Mouse (Mus musculus) inflammation-experienced regulatory T-cells, adult 6 months (primary cell): ENCODE data around the gene Sh3bp2. TPM values are rescaled to one million over a fixed set of nuclear protein-coding genes. Genes with fewer than 3 reads are reported as not detected.
"Not testable (repeated sequence)": the region's sequence is repeated elsewhere in the genome, so short reads cannot be mapped to it uniquely, and the experiment has no call there.

ENCODE experiments used
- ATAC-seq: one replicate; pipeline ENCODE4 v1.8.0; 2017
- polyA plus RNA-seq, 3 experiments: library from polyadenylated mRNA; unstranded; fragments of 100-300 nt; shearing (Covaris generic); gene quantifications; one replicate each; pipeline ENCODE4 v1.2.1; 2017

Gene Sh3bp2
- polyA plus RNA-seq, 3 experiments from 2014 or later = 4.0 to 15.0 (median 10.2) TPM

DNA sequence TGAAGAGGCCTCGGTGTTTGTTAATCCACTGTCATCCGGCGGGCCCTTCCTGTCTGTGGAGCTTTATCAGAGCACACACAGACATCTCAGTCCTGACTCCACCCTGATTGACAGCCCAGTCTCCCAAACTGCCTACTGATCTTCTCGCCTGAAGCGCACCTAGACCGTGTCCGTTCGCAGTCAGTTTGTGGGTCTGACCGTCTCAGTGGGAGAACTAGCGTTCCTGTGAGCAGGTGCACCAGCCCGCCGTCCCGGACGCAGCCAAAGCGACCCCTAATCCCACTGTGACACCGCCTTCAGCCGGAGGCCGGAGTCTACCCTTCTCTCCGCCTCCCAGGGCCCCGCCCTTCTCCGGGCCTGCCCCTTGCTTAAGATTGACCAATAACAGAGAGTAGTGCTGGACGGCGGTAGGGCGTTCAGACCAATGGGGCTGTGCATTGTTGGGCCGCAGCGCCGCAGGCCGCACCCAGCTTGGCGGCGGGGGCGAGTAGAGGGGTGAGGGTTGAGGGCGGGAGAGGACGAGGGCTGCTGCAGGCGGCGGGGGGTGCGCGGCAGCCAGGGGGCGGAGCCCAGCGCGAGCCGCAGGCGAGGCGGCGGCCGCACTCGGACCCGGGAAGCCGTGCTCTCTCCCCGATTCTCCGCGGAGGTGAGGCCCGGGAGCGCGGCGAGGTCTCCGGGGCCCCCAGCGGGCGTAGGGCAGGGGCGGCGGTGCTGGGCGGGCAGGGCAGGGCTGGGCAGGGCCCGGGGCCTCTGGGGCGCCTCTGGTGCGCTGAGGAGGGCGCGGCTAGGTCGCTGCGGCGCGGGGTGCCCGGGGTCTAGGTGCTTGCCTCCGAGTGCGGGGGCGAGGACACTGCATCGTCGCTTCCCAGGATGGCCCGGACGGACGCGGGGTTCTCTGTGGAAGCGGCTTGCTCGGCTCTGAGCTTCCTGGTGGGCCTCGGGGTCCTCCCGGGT lies 47.9 kb downstream of the Sh3bp2 start, which contains the start of gene Add1:
Add1 (plus strand) TSS at position 397 of the 954 bp plus-strand sequence.
- ATAC-seq = peak; percentile 92

DNA sequence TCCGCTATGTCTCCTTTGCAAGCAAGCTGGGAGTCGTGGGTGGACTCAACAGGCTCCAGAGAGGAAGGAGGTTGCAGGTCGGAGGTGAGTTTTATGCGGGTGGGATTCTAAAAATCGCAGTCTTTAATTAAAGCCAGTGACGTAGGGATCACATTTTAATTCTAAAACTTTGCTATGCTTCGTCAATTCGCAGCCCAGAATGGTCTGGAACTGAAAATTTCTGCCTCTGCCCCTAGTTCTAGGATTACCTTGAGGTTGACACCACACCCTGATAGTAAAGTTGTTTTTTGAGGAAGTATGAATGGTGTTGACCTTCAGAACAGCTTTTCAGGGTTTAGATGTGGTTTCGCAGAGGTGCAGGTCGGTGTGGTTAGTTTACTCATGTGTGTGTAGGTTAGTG lies 49.1 kb downstream of the Sh3bp2 start:
- no peak for ATAC-seq

DNA sequence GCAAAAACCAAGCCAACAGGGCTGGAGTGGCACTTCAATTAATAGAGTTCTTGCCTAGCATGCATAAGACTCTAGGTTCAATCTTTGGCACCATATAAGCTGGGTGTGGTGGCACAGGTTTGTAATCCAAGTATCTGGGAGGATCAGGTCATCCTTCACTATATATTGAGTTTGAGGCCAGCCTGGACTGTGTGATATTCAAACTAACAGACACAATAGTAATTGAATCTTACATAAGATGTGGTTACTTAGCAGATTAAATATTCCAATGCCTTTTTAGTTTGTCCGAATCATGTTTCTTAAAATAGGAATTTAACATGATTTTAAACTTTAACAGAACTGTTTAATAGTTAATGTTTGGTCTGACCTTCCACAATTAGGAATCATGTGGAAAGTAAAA lies 50.6 kb downstream of the Sh3bp2 start:
- ATAC-seq = no peak

DNA sequence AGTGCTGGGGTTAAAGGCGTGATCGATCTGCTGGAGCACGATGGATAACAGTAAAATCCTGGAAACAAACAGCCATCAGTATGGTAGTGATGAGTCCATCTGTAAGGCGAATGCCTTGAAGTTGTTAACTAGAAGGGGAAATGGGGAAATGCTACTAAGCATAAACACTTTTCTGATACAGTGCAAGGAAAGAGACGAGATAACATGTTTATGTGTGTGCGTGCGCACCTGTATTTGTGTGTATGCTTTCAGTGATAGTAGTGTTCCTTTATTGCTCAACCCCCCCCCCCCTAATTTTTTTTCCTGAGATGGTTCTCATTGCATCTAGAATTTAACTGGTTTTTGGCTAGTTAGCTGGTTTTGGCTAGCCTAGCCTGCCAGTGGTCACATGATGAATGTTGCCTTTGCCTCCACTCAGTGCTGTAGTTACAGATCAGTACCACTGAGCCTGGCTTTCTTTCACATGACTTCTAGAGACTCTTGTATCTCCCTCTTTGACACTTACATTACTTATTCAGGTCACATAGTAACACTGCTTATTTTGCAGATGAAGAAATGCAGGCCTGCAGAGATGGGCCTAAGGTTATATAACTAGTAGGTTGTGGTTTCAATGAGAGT lies 52.5 kb downstream of the Sh3bp2 start:
- no peak for ATAC-seq

DNA sequence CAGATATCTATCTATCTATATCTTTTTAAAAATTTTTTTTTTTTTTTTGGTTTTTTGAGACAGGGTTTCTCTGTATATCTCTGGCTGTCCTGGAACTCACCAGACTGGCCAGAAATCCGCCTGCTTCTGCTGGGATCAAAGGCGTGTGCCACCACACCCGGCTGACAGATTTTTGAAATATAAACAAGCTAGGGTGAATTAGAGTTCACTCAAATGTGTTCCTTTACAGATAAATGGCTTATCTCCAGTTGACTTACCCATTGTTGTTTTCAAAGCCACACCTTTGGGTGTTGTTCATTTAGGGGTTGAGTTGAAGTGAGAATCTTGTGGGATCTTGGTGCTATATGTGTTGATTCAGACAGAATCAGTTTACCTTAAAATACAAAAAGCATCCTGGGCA lies 53.7 kb downstream of the Sh3bp2 start:
- no peak for ATAC-seq

DNA sequence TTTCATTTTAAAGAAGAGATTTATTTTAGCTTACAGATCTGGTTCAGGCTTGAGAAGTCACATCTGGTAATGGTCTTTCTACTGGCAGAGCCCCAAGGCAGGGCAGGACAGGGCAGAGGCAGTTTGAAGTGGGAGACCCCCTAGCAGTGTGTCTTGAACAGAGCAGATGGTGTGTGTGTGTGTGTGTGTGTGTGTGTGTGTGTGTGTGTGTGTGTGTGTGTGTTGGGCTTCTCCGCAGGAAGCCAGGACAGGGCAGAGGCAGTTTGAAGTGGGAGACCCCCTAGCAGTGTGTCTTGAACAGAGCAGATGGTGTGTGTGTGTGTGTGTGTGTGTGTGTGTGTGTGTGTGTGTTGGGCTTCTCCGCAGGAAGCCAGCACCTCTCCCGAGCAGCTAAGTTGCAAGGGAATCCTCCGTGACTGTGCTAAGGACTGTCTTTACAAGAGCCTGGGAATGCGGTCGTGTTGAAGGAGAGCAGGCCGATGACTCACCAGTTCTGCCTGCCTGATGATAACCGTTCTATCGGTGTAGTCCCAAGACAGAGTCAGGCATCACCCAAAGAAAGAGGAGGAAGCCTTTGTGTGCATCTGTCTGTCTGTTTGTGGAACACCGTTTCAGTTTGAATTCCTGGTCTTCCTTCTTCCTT lies 56.2 kb downstream of the Sh3bp2 start:
- ATAC-seq = not testable (repeated sequence)

DNA sequence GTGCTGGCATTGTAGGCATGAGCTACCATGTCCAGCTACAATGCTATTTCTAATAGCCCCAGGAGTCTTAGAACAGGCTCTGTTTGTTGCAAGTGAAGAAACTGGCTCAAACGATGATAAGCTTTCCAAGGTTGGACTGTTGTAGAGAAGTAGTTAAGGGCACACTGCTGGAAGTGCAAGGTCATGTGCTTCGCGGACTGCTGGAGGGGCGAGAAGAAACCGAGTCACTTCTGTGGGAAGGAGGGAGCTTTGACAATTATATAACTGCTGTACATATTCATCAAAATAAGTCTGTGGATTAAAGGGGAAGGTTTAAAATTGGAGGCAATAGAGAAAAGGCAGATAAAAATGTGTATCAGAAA lies 56.7 kb downstream of the Sh3bp2 start:
- ATAC-seq = no peak

DNA sequence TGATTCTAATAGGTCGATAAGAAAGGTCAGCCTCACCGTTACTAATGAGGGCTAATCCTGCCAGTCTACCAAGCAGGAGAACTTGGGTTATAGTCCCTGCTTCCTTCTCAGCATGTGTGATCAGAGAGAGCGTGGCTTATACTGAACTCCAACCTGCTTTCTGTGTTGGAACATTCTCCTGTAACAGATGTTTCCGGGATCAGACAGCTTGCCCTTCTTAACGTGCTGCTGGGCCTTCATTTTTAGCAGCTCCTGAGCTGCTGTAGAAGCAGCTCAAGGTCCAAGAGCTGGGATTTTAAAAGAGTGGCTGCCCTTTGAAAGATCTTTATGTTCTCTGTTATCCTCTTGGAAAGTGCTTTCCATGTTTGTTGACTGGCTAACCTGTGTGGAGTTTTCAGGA lies 59.6 kb downstream of the Sh3bp2 start:
- no peak for ATAC-seq

DNA sequence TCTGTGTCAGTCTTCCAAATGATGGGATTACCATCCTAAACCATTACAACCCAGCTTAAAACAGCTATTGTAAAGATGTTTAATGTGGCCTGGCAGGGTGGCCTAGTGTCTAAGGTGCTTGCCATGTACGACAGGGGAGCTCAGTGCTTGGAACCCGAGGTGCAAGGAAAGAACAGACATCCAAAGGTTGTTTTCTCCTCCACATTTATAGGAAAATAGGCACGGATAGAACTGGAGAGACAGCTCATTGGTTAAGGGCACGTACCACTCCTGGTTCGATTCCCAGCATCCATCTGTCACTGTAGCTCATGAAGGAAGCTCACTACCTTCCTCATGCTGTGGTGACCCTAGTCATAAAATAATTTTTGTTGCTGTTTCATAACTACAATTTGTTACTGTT lies 62.2 kb downstream of the Sh3bp2 start:
- ATAC-seq = no peak

DNA sequence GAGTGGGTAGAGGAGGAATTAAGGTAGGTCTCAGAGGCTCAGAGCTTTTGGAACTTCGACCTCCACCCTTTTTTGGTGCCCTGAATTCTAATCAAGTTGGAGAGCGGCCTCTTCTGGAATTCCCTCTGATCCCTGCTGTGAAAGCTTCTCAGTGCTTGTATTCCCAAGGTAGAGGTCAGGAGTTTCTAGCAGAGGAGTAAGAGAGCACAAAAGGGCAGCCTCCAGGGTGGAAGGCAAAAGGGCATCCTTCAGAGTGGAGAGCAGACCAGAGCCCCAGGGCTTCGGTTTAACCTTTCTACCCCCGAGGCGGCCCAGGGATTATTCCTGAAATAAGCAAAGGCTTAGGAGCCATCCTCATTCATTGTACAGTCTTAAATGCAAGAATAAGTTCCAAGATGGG lies 64.4 kb downstream of the Sh3bp2 start:
- no peak for ATAC-seq

DNA sequence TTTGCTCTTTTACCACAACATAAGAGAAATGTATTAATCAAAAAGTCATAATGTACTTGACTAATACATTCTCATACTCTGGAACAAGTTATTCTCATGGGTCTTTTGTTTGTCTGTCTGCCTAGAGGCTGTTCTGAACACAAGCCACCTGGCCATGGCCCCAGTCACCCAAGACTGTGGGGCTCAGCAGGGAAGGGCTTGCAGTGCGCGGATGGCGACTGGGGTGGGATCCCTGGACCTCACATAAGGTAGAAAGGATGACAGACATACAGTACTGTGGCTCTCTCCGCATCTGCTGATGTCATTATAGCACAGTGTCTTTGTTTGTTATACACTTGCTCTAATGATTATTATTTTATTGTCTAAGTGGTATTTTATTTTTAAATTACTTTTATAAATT lies 65.1 kb downstream of the Sh3bp2 start:
- ATAC-seq = no peak

DNA sequence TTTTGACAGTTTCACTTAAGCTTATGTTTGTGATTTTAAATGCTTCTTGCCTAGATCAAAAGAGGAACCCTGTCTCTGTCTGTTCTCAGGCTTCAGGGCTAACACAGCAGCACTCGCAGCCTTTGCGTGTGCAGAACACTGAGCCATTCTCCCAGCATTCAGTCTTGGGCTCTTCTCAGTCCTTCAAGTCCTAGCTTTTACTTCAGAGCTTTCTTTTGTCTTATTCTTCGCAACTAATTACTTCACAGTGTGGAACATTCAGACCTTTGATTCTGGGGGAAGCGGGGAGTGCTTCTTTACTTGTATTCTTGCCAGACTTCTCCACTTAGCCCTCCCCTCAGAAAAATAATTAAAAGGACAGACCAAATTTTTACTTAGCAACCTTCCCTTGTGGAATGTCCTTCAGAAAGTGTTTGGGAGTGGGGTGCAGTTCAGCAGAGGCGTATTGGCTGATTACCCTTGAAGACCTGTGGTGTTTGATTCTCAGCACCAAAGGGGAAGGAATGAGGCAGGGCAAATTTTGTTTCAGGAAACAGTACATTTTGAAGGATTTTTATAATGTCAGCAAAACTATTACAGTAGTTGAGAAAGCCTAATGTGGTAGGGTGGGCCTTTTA lies 65.9 kb downstream of the Sh3bp2 start:
- no peak for ATAC-seq

DNA sequence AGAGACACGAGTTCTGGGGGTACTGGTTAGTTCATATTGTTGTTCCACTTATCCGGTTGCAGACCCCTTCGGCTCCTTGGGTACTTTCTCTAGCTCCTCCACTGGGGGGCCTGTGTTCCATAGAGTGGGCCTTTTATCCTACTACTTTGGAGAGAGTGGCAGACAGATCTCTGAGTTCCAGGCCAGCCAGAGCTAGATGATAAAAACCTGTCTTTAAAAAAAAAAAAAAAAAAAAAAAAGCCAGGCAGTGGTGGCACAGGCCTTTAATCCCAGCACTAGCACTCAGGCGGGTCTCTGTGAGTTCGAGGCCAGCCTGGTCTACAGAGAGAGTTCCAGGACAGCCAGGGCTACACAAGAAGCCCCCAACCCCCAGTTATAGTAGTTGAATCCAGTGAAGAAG lies 66.6 kb downstream of the Sh3bp2 start:
- ATAC-seq = not testable (repeated sequence)

DNA sequence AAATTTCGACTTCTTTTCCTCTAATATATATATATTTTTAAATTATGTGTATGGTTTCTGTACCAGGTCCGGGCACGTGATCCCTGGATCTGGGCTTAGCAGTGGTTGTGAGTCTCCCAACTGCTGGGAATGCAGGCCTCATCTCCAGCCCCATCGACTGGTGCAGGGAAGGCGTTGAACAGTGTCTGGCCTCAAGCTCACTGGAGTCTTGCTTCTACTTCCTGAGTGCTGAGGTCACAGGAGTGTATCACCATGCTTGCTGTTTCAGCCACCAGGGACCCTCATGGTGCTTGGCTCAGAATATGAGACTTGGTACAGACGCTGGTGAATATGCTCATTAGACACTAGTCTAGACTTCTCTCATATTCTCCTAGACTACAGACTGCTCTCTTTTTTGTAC lies 67.0 kb downstream of the Sh3bp2 start:
- ATAC-seq = no peak

DNA sequence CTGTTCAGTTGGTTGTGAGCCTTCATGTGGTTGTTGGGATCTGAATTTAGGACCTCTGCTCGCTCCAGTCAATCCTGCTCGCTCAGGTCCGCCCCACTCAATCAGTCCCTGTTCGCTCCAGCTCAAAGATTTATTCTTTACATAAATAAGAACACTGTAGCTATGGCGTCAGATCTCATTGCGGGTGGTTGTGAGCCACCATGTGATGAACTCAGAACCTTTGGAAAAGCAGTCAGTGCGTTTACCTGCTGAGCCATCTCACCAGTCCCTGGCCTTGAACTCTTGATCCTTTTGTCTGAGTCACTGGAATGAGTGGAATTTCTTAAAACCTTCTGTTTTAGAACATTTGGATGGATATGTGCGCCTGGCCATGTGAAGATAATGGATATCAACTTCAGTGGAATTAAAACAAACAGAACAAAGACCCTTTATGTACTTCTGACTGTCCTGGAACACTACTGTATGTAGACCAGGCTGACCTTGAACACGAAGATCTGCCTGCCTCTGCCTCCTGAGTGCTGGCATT lies 67.6 kb downstream of the Sh3bp2 start:
- no peak for ATAC-seq

DNA sequence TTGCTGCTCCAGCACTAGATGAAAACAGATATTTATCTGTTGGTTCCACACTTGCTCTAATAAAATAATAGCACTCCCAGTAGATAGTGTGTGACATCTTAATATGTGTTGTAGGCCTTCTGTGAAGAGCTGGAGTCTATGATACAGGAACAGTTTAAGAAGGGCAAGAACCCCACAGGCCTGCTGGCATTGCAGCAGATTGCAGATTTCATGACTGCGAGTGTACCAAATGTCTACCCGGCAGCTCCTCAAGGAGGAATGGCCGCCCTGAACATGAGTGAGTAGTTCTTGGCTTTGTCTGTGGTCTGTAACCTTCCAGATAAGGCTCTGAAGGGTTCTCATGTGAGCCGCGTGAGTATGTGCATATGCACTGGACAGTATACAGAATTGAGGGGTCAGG lies 78.9 kb downstream of the Sh3bp2 start:
- no peak for ATAC-seq

DNA sequence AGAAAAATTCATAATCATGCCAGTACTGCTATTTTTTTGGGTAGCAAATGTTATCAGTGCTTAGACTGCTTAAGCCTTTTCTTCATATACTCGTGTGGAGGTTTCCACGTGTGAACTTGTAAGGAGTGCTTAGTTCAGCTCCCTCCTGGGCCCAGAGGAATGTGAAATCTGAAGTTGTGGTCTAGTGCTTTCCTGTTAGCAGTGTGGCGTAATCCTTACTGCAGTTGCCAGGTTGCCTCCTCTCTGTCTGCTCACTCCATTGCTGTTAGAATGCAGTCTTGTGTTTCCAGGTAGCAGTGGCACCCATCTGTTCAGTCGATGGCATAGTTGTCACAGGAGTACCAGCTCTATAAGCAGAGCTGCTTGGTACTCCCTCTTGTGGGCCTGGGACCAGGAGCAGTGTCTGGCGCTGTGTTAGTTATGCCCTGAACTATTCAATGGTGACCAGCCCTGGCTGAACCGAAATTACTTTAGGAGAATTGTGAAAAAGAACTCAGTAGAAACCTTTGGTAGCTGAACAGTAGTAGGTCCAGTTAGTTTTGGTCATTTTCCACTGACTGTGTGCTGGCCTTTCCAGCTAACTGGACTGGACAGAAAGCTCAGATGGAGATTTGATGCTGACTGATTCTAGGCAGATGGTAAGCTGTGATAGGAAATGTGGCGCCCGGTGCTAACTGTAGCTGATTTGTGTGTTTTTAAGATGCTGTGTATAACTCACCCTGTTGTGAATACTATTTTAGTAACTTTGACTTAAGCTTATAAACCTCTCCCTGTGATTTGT lies 81.7 kb downstream of the Sh3bp2 start:
- ATAC-seq = no peak

DNA sequence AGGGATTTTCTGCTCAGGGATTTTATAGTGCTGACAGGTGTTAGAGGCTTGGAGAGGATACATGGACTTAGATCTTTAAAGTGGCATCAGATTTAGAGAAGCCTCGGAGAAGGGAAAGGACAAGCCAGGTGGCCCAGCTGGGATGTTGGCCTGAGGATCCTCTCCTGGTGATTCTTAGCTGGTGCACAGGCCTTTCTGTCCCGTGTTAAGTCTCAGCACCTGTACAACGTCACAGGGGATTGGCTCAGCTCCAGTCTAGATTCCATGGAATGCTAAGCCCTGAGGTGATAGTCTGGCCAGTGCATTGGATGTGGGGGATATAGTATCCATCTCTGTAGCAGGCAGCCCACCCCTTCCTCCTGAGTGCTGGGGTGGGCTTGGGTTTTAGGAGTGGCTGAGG lies 82.6 kb downstream of the Sh3bp2 start:
- ATAC-seq = no peak

DNA sequence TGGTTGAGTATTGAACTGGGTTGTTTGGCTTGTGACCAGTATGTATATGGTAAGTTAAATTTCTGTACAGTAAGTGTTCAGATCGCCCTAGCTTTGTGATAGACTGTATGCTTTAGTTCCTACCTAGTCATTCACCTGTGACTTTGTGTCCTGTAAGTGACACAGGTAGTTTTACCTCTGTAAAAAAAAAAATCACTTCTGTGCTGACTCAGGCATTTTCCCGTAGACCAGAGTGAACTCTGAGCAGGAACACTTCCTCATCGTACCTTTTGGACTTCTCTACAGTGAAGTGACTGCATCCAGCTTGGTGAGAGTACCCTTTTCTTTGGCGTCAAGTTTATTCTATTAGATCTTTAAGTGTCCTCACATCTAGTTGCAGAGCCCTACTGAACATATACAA lies 84.3 kb downstream of the Sh3bp2 start:
- ATAC-seq = no peak
